Mouse (Mus musculus): ENCODE results near the gene Nprl3. TPM values are rescaled to one million over a fixed set of nuclear protein-coding genes. Genes with fewer than 3 reads are reported as not detected.

Gene Nprl3
- polyA plus RNA-seq (2015; fragmentation: Illumina TruSeq; extraction: RNeasy Lipid Tissue Mini Kit (QIAGEN cat#74804); ENCODE audit: low read depth, low replicate concordance) = 30.2 TPM

GRCm38 (mm10) chr11:32267188-32267884, at the start of gene Nprl3:
Gene Nprl3, minus strand, starts transcription at chr11:32267707.

GRCm38 (mm10) chr11:32299865-32300264, 32.4 kb upstream of the Nprl3 start, which contains the start of gene Hbq1a:
Gene Hbq1a, plus strand, starts transcription at chr11:32300069.

DNA sequence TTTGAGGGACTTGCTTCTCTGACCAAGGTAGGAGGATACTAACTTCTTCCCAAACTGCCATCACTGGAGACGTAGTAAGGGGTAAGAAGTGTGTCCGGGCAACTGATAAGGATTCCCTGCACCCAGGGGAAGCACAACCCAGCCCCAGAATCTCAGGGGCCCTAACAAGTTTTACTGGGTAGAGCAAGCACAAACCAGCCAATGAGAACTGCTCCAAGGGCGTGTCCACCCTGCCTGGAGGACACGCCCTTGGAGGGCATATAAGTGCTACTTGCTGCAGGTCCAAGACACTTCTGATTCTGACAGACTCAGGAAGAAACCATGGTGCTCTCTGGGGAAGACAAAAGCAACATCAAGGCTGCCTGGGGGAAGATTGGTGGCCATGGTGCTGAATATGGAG, 28.7 kb upstream of the Nprl3 start, which contains the start of gene Hba-a2:
Gene Hba-a2, plus strand, starts transcription at position 287 of the 400 bp plus-strand sequence.

GRCm38 (mm10) chr11:32286695-32287492, 19.4 kb upstream of the Nprl3 start, which contains the start of gene Hbq1b:
Gene Hbq1b, plus strand, starts transcription at chr11:32286965.

GRCm38 (mm10) chr11:32283091-32283777, 15.7 kb upstream of the Nprl3 start, which contains the start of gene Hba-a1:
Gene Hba-a1, plus strand, starts transcription at chr11:32283511.

DNA sequence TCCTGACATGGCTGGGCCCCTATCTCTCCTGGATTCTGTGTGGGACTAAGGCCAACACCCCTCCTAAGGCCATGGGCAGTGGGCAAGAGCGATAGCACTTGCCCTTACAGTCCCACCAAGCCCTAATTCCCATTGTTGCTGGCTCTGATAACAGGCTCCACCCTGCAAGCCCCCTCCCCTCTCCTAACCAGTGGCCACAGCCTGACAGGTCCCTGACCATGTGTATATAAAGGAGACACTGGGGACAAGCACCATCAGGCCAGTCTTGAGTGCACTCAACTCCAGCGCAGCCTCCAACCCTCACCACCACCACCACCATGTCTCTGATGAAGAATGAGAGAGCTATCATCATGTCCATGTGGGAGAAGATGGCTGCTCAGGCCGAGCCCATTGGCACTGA, 8.8 kb upstream of the Nprl3 start, which contains the start of gene Hba-x:
Gene Hba-x, plus strand, starts transcription at position 54 of the 400 bp plus-strand sequence.

DNA sequence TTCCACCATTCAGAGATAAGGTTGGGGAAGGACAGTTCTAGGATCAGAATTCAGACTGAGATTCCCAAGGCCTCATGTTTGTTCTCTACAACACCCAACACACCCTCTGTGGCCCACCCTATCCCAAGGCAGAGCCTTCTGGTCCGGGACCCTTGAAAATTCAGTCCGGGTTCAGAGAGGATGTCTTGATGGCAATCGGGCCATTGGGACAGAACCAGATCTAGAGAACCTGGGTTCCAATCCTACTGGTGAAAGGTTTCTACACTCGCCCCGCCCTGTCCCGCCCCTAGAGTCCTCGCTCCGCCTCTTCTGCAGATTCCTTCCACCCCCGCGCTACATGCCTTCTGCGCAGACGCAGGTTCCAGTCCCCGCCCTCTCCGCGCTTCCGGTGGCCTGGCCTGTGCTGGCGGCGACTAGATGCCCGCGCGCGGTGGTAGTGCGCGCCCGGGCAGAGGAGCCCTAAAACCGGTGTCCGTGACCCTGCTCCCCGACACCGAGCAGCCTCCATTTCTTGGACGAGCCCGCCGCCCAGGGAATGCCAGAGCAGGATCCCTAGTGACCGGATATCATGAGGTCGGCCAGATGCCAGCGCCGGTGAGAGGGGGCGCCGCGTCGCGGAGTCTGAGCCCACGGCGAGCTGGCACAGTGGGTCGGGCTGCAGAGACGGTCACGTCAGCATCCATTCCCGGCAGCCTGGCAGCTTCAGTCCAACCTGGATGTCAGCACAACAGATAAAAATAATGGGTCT, 41.2 kb downstream of the Nprl3 start, which contains the start of gene Mpg:
Gene Mpg, plus strand, starts transcription at position 382 of the 748 bp plus-strand sequence.

DNA sequence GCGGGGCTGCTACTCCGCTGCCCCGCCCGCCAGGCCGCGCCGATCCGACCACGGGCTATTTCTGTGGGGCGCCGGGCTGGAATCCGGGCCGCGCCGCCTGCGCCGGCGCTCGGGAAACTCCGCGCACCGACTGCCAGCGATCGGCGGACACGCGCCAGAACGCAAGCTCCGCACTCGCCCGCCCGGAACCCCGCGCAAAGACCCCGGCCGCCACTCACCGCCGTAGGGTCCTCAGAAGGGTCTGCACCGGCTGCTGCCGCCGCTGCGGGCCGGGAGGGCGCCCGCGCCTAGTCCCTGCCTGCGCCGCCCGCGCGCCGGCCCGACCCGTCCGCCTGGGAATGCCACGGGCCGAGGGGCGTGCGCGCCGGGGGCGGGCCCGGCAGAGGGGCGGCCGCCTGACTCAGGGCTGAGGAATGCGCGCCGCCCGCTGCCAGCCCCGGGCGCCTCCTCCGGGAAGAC, 45.5 kb downstream of the Nprl3 start, which contains the start of gene Rhbdf1:
Gene Rhbdf1, minus strand, starts transcription at position 350 of the 459 bp plus-strand sequence.

GRCm38 (mm10) chr11:32205058-32205873, 62.2 kb downstream of the Nprl3 start, which contains the start of gene Snrnp25:
Gene Snrnp25, plus strand, starts transcription at chr11:32205415.

DNA sequence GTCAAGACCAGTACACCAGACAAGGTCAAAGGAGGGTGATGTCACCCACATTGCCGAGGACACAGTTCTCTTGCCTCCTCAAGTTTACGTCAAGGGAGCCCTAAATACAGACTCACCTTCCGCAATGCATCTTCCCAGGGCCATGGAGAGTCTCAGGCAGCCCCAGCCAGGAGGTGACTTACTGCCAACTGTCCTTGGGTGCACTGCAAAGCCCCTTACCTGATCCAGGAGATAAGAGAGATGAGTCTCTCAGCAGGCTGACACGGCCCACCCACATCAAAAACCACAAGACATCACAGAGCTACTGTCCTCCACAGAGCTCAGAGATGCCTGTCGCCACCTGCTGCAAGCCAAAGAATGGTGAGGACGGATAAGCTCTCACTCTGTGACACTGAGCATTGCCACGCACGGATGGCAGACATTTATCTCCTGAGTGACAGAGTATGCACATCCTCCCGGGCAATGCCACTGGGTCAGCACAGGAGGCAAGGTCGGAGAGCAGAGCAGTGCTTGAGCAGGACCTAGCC, 67.4 kb downstream of the Nprl3 start, which contains the start of gene Il9r:
Gene Il9r, minus strand, starts transcription at position 205 of the 527 bp plus-strand sequence.

Other genes with a start within 250 kb of the Nprl3 start
- not detected for gene Il9r, start 67.4 kb downstream of the Nprl3 start, polyA plus RNA-seq (2015; fragmentation: Illumina TruSeq; extraction: RNeasy Lipid Tissue Mini Kit (QIAGEN cat#74804); ENCODE audit: low read depth, low replicate concordance)
- gene Snrnp25, start 62.3 kb downstream of the Nprl3 start, polyA plus RNA-seq (2015; fragmentation: Illumina TruSeq; extraction: RNeasy Lipid Tissue Mini Kit (QIAGEN cat#74804); ENCODE audit: low read depth, low replicate concordance) = 47.0 TPM
- 8.0 TPM for gene Rhbdf1, start 45.4 kb downstream of the Nprl3 start, polyA plus RNA-seq (2015; fragmentation: Illumina TruSeq; extraction: RNeasy Lipid Tissue Mini Kit (QIAGEN cat#74804); ENCODE audit: low read depth, low replicate concordance)
- 21.7 TPM for gene Mpg, start 41.2 kb downstream of the Nprl3 start, polyA plus RNA-seq (2015; fragmentation: Illumina TruSeq; extraction: RNeasy Lipid Tissue Mini Kit (QIAGEN cat#74804); ENCODE audit: low read depth, low replicate concordance)
- not detected for gene Hba-x, start 8.7 kb upstream of the Nprl3 start, polyA plus RNA-seq (2015; fragmentation: Illumina TruSeq; extraction: RNeasy Lipid Tissue Mini Kit (QIAGEN cat#74804); ENCODE audit: low read depth, low replicate concordance)
- gene Hba-a1, start 15.8 kb upstream of the Nprl3 start, polyA plus RNA-seq (2015; fragmentation: Illumina TruSeq; extraction: RNeasy Lipid Tissue Mini Kit (QIAGEN cat#74804); ENCODE audit: low read depth, low replicate concordance) = 449 TPM
- gene Hbq1b, start 19.3 kb upstream of the Nprl3 start, polyA plus RNA-seq (2015; fragmentation: Illumina TruSeq; extraction: RNeasy Lipid Tissue Mini Kit (QIAGEN cat#74804); ENCODE audit: low read depth, low replicate concordance) = not detected
- gene Hba-a2, start 28.8 kb upstream of the Nprl3 start, polyA plus RNA-seq (2015; fragmentation: Illumina TruSeq; extraction: RNeasy Lipid Tissue Mini Kit (QIAGEN cat#74804); ENCODE audit: low read depth, low replicate concordance) = 651 TPM
- 1.5 TPM for gene Hbq1a, start 32.4 kb upstream of the Nprl3 start, polyA plus RNA-seq (2015; fragmentation: Illumina TruSeq; extraction: RNeasy Lipid Tissue Mini Kit (QIAGEN cat#74804); ENCODE audit: low read depth, low replicate concordance)
- gene Sh3pxd2b, start 80.1 kb upstream of the Nprl3 start, polyA plus RNA-seq (2015; fragmentation: Illumina TruSeq; extraction: RNeasy Lipid Tissue Mini Kit (QIAGEN cat#74804); ENCODE audit: low read depth, low replicate concordance) = 7.1 TPM
- gene Ubtd2, start 187.7 kb upstream of the Nprl3 start, polyA plus RNA-seq (2015; fragmentation: Illumina TruSeq; extraction: RNeasy Lipid Tissue Mini Kit (QIAGEN cat#74804); ENCODE audit: low read depth, low replicate concordance) = 39.6 TPM

All from brain, adult 10 weeks (tissue).